Comparison of ENCODE assay signal across 10 mouse cellular contexts in genomic region chr12:80064306-80064705, GRCm38 (mm10). TPM values are rescaled to one million over a fixed set of nuclear protein-coding genes. Genes with fewer than 3 reads are reported as not detected.
DNase-seq lines count a peak whose midpoint lies in the region; ATAC-seq and TF ChIP-seq lines count a peak whose summit lies in the region.
"Had no signal": no experiment of that assay in that cellular context is flagged by ENCODE, and none has a peak within 500 bp of the region (broad histone marks: within the 10 kb centered on the region; RNA-seq: fewer than 3 reads in every experiment).

No protein-coding gene starts in this region.

- H3K27me3 ChIP-seq in forebrain, embryonic 16.5 days (replicated peaks; ENCODE audit: control insufficient read depth, insufficient read depth, low read length) = no peaks in the 10 kb centered on the region
- no peaks in the 10 kb centered on the region for H3K27me3 ChIP-seq in midbrain, embryonic 10.5 days (ENCODE audit: low read depth, poor library complexity, severe bottlenecking)

- 0 out of 2 replicates have a peak overlapping the region, but pooled peaks have one; percentile 22 for H3K27ac ChIP-seq in cortical plate, adult 2 months (ENCODE audit: insufficient read depth, low read length)
- H3K27ac ChIP-seq in forebrain, embryonic 16.5 days (ENCODE audit: low read length) = peak overlapping the region; percentile 51; the same call in 1 of the 2 replicates
- peak overlapping the region; percentile 95 for H3K27ac ChIP-seq in midbrain, embryonic 10.5 days (replicated peaks)

- ATAC-seq in forebrain, embryonic 16.5 days = no peak

- H3K4me3 ChIP-seq in cortical plate, adult 2 months (ENCODE audit: insufficient read depth, low read length) = no peak overlapping the region
- H3K4me3 ChIP-seq in forebrain, embryonic 16.5 days (replicated peaks; ENCODE audit: low read length) = no peak overlapping the region
- H3K4me3 ChIP-seq in midbrain, embryonic 10.5 days = no peak overlapping the region
- H3K4me3 ChIP-seq: erythroblast, embryonic 14.5 days had no signal

- DNase-seq in layer of hippocampus, adult 9-11 months = peak; percentile 26
- DNase-seq in layer of hippocampus, adult 8-10 months (ENCODE audit: low spot score in 2 of 2) = no peak
- no peak for DNase-seq in midbrain, embryonic 10.5 days (ENCODE audit: low spot score)
- DNase-seq in kidney, postnatal 4 days = no peak
- DNase-seq in urinary bladder, adult 2 months (ENCODE audit: low spot score) = no peak
- DNase-seq in left cerebral cortex, postnatal 36 days (ENCODE audit: low spot score in 2 of 2) = no peak
- DNase-seq: thymus, adult 2 months had no signal

- WGBS in forebrain, embryonic 16.5 days = 11% methylated on average over 4 of the region's 4 CpGs
- WGBS in midbrain, embryonic 10.5 days = 64% methylated on average over 4 of the region's 4 CpGs

- no peaks in the 10 kb centered on the region; the same call in 1 of the 2 replicates for H3K4me1 ChIP-seq in cortical plate, adult 2 months (ENCODE audit: control insufficient read depth, insufficient read depth, low read length)
- H3K4me1 ChIP-seq in forebrain, embryonic 16.5 days (replicated peaks; ENCODE audit: control insufficient read depth, insufficient read depth, low read length) = peaks cover 33% of the 10 kb centered on the region
- peaks cover 78% of the 10 kb centered on the region for H3K4me1 ChIP-seq in midbrain, embryonic 10.5 days

- no peak for TF ChIP-seq POLR2A in cortical plate, adult 2 months (IDR thresholded peaks at IDR 0.05; ENCODE audit: extremely low read depth, insufficient read depth, low read length)

- H3K4me2 ChIP-seq in forebrain, embryonic 16.5 days (ENCODE audit: low read length) = no peak overlapping the region

- intact Hi-C loops in left cerebral cortex, postnatal 36 days (cut with DNase I) = loop anchor here (5.0 kb wide), 1 partner anchor 48 kb away; the partner anchor contains the start of gene Zfp36l1

- no peaks in the 10 kb centered on the region for H3K36me3 ChIP-seq in forebrain, embryonic 16.5 days (ENCODE audit: control insufficient read depth, insufficient read depth)
- H3K36me3 ChIP-seq in midbrain, embryonic 10.5 days = no peaks in the 10 kb centered on the region

- TF ChIP-seq CTCF in cortical plate, adult 2 months (IDR thresholded peaks at IDR 0.05; ENCODE audit: extremely low read depth, insufficient read depth, low read length) = no peak

- no peak overlapping the region for H3K9ac ChIP-seq in forebrain, embryonic 16.5 days (replicated peaks; ENCODE audit: low read depth, low read length)

- no peaks in the 10 kb centered on the region for H3K9me3 ChIP-seq in forebrain, embryonic 16.5 days (ENCODE audit: control insufficient read depth, low read length)
- H3K9me3 ChIP-seq in midbrain, embryonic 10.5 days (replicated peaks) = no peaks in the 10 kb centered on the region

RNA-seq across cellular contexts. Expression of gene Zfp36l1, which starts 48.5 kb away (rescaled TPM):
- total RNA-seq in layer of hippocampus, adult 8-10 months (2022) = 10 to 100 TPM; 35.0 to 47.6 (median 42.9) TPM
- polyA plus RNA-seq in cortical plate, adult 2 months (2012; rRNA removed) = 21.8 and 23.3 TPM in 2 replicates
- 22.6 and 26.7 TPM in 2 replicates for polyA plus RNA-seq in forebrain, embryonic 16.5 days (2015; fragmentation: Nextera tagmentation; extraction: Ambion mirVana)
- 127 and 141 TPM in 2 replicates for polyA plus RNA-seq in midbrain, embryonic 10.5 days (2016; fragmentation: Nextera tagmentation; extraction: Ambion mirVana)
- polyA plus RNA-seq in urinary bladder, adult 2 months (2012; rRNA removed) = 141 and 167 TPM in 2 replicates
- 10 to 100 TPM; 37.3 to 40.0 TPM for total RNA-seq in left cerebral cortex, postnatal 36 days (2021)

Comparison
In these comparisons a context has a peak if more than half of its experiments do, and no peak if none do; other contexts are left out.
1. H3K27ac ChIP-seq: peak in every context shown above with its lines; median percentile 95 in midbrain, embryonic 10.5 days; 51 in forebrain, embryonic 16.5 days; 22 in cortical plate, adult 2 months.